Mouse (Mus musculus): ENCODE results near the gene Aco2. TPM values are rescaled to one million over a fixed set of nuclear protein-coding genes. Genes with fewer than 3 reads are reported as not detected.

Gene Aco2
- polyA plus RNA-seq, 1 experiment from 2014 or later = 165 TPM

- Histone ChIP-seq H3K4me2 (no peak overlapping the region), H3K36me3 (ENCODE audit: control insufficient read depth, insufficient read depth, low read length) (no peaks in the 10 kb centered on the region; the same call in none of the 2 replicates), H3K9ac (ENCODE audit: low read length) (no peak overlapping the region), H3K9me3 (ENCODE audit: control insufficient read depth, low read length) (no peaks in the 10 kb centered on the region), H3K27me3 (ENCODE audit: control insufficient read depth, insufficient read depth, low read length) (no peaks in the 10 kb centered on the region), H3K4me3 (ENCODE audit: low read depth, low read length) (no peak overlapping the region), H3K4me1 (ENCODE audit: control insufficient read depth, insufficient read depth, low read length) (peaks cover 11% of the 10 kb centered on the region), H3K27ac (ENCODE audit: low read depth, low read length) (no peak overlapping the region)
- ATAC-seq (ENCODE audit: low FRiP score) (no peak), DNase-seq (ENCODE audit: low spot score, missing footprints) (no peak)
- 89% methylated on average over 10 of the region's 10 CpGs for WGBS
Measured at GRCm38 (mm10) chr15:81920546-81921217, 48.6 kb downstream of the Aco2 start.

- Histone ChIP-seq H3K4me1 (ENCODE audit: control insufficient read depth, insufficient read depth, low read length) (peaks cover 11% of the 10 kb centered on the region), H3K36me3 (ENCODE audit: control insufficient read depth, insufficient read depth, low read length) (no peaks in the 10 kb centered on the region; the same call in 1 of the 2 replicates), H3K27ac (ENCODE audit: low read depth, low read length) (no peak overlapping the region), H3K4me2 (no peak overlapping the region), H3K9ac (ENCODE audit: low read length) (no peak overlapping the region), H3K27me3 (ENCODE audit: control insufficient read depth, insufficient read depth, low read length) (no peaks in the 10 kb centered on the region), H3K9me3 (ENCODE audit: control insufficient read depth, low read length) (no peaks in the 10 kb centered on the region), H3K4me3 (ENCODE audit: low read depth, low read length) (no peak overlapping the region)
- WGBS = 76% methylated on average over 5 of the region's 5 CpGs
- no peak for DNase-seq (ENCODE audit: low spot score, missing footprints)
- no peak for ATAC-seq (ENCODE audit: low FRiP score)
Measured at GRCm38 (mm10) chr15:81921255-81921654, 49.1 kb downstream of the Aco2 start.

DNA sequence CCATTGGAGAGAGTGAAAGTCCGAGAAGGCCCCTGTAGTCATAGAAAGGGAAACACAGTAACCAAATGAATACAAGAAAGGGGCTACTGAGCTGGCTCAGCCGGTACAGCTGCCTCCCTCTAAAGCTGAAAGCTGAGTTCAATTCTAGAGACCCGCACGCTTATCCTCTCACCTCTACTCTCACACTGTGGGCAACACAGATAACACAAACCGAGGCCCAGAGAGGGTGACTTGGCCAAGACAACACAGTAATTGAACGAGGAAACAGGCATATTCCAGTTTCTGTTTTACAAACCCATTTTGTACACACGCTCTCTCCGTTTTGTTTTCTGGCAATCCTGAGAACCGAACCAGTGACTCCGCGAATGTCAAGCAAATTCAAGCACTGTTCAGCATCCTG lies 52.8 kb downstream of the Aco2 start:
- no peak for DNase-seq (ENCODE audit: low spot score, missing footprints)
- peak overlapping the region; percentile 78; the same call in 1 of the 2 replicates for H3K9ac ChIP-seq (ENCODE audit: low read length)
- ATAC-seq (ENCODE audit: low FRiP score) = no peak
- no peaks in the 10 kb centered on the region for H3K9me3 ChIP-seq (ENCODE audit: control insufficient read depth, low read length)
- H3K4me3 ChIP-seq (ENCODE audit: low read depth, low read length) = peak overlapping the region; percentile 64; the same call in 1 of the 2 replicates
- no peak overlapping the region for H3K27ac ChIP-seq (ENCODE audit: low read depth, low read length)
- peak overlapping the region; percentile 97 for H3K4me2 ChIP-seq
- peaks cover 11% of the 10 kb centered on the region for H3K4me1 ChIP-seq (ENCODE audit: control insufficient read depth, insufficient read depth, low read length)
- WGBS = 87% methylated on average over 11 of the region's 11 CpGs
- no peaks in the 10 kb centered on the region for H3K27me3 ChIP-seq (ENCODE audit: control insufficient read depth, insufficient read depth, low read length)
- no peaks in the 10 kb centered on the region for H3K36me3 ChIP-seq (ENCODE audit: control insufficient read depth, insufficient read depth, low read length)

DNA sequence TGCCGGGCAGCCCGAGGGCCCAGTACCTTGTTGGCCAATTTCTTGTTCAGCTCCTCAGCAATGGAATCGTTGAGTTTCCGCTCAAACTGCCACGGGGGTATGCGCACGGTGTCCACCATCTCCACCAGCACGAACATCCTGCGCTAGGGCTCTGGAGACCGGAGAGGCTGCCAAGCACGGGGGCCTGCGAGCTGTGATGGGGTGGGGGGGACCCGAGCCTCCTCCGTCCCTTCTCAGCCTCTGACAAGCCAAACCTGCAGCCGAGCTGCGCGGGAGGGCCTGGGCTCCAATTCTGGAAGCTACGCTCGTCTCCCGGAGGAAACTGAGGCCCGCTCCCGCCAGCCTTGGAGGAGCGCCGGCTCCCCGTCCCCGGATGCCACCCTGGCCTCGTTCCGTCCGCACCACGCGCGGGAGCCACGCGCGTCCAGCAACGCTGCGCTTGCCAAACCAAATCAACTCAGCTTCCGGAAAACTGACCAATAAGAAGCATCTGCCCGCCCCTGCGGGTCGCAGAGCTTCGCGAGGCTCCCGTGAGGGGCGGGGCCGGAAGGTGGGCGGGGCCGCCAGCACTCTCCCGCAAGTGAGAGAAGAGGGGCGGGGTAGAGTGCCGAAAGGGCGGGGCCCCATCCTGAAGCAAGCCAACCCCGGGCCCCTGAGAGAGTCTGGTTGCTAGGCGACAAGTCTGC lies 53.8 kb downstream of the Aco2 start, which contains the start of gene Polr3h:
Gene Polr3h (minus strand): TSS at position 481 of the 686 bp plus-strand sequence.
- Histone ChIP-seq H3K27ac (ENCODE audit: low read depth, low read length) (peak within 1 kb of the TSS; percentile 41), H3K4me1 (ENCODE audit: control insufficient read depth, insufficient read depth, low read length) (peaks cover 11% of the 10 kb centered on the region), H3K9me3 (ENCODE audit: control insufficient read depth, low read length) (no peaks in the 10 kb centered on the region), H3K4me3 (ENCODE audit: low read depth, low read length) (peak within 1 kb of the TSS; percentile 64), H3K36me3 (ENCODE audit: control insufficient read depth, insufficient read depth, low read length) (no peaks in the 10 kb centered on the region), H3K4me2 (peak within 1 kb of the TSS; percentile 97), H3K27me3 (ENCODE audit: control insufficient read depth, insufficient read depth, low read length) (no peaks in the 10 kb centered on the region), H3K9ac (ENCODE audit: low read length) (peak within 1 kb of the TSS; percentile 78)
- ATAC-seq (ENCODE audit: low FRiP score) = peak; percentile 97
- under 1% methylated on average over 54 of the region's 54 CpGs for WGBS
- peak; percentile 100 for DNase-seq (ENCODE audit: low spot score, missing footprints)

GRCm38 (mm10) chr15:81926446-81926822 lies 54.3 kb downstream of the Aco2 start:
- Histone ChIP-seq H3K9me3 (ENCODE audit: control insufficient read depth, low read length) (no peaks in the 10 kb centered on the region), H3K27me3 (ENCODE audit: control insufficient read depth, insufficient read depth, low read length) (no peaks in the 10 kb centered on the region), H3K4me2 (peak overlapping the region; percentile 97; the same call in 1 of the 2 replicates), H3K4me3 (ENCODE audit: low read depth, low read length) (no peak overlapping the region), H3K27ac (ENCODE audit: low read depth, low read length) (peak overlapping the region; percentile 41), H3K36me3 (ENCODE audit: control insufficient read depth, insufficient read depth, low read length) (no peaks in the 10 kb centered on the region), H3K9ac (ENCODE audit: low read length) (no peak overlapping the region; the same call in 1 of the 2 replicates), H3K4me1 (ENCODE audit: control insufficient read depth, insufficient read depth, low read length) (peaks cover 11% of the 10 kb centered on the region)
- WGBS = 29% methylated on average over 9 of the region's 9 CpGs
- DNase-seq (ENCODE audit: low spot score, missing footprints) (no peak), ATAC-seq (ENCODE audit: low FRiP score) (peak; percentile 73)

DNA sequence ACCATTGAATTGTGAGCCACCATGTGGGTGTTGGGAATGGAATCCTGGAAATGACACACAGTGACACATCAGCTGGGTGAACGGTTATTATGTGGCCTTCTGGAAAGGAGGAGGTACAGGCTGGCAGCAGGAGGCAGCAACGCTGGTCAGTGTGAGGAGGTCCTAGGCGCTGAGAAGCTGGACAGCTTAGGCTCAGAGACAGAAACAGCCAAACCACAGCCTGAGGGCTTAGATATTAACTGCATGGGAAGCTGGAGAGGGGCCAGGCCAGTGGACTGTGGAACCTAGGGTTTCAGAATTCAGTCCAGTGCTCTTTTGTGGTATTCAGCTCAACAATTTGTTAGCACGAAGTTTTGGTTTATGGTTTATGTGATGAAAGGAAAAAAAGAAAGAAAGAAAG lies 55.6 kb downstream of the Aco2 start:
- H3K9ac ChIP-seq (ENCODE audit: low read length) = no peak overlapping the region
- 70% methylated on average over 4 of the region's 4 CpGs for WGBS
- no peak overlapping the region for H3K27ac ChIP-seq (ENCODE audit: low read depth, low read length)
- no peak overlapping the region for H3K4me3 ChIP-seq (ENCODE audit: low read depth, low read length)
- no peak overlapping the region for H3K4me2 ChIP-seq
- peaks cover 11% of the 10 kb centered on the region for H3K4me1 ChIP-seq (ENCODE audit: control insufficient read depth, insufficient read depth, low read length)
- DNase-seq (ENCODE audit: low spot score, missing footprints) = no peak
- no peaks in the 10 kb centered on the region for H3K27me3 ChIP-seq (ENCODE audit: control insufficient read depth, insufficient read depth, low read length)
- no peak for ATAC-seq (ENCODE audit: low FRiP score)
- H3K9me3 ChIP-seq (ENCODE audit: control insufficient read depth, low read length) = no peaks in the 10 kb centered on the region
- H3K36me3 ChIP-seq (ENCODE audit: control insufficient read depth, insufficient read depth, low read length) = no peaks in the 10 kb centered on the region

- no peak overlapping the region for H3K4me2 ChIP-seq
- no peak overlapping the region for H3K4me3 ChIP-seq (ENCODE audit: low read depth, low read length)
- 64% methylated on average over 11 of the region's 11 CpGs for WGBS
- ATAC-seq (ENCODE audit: low FRiP score) = no peak
- H3K9me3 ChIP-seq (ENCODE audit: control insufficient read depth, low read length) = no peaks in the 10 kb centered on the region
- no peak overlapping the region for H3K27ac ChIP-seq (ENCODE audit: low read depth, low read length)
- no peaks in the 10 kb centered on the region for H3K36me3 ChIP-seq (ENCODE audit: control insufficient read depth, insufficient read depth, low read length)
- no peaks in the 10 kb centered on the region for H3K27me3 ChIP-seq (ENCODE audit: control insufficient read depth, insufficient read depth, low read length)
- peaks cover 11% of the 10 kb centered on the region for H3K4me1 ChIP-seq (ENCODE audit: control insufficient read depth, insufficient read depth, low read length)
- DNase-seq (ENCODE audit: low spot score, missing footprints) = no peak
- no peak overlapping the region for H3K9ac ChIP-seq (ENCODE audit: low read length)
Measured at GRCm38 (mm10) chr15:81928277-81928676, 56.2 kb downstream of the Aco2 start.

DNA sequence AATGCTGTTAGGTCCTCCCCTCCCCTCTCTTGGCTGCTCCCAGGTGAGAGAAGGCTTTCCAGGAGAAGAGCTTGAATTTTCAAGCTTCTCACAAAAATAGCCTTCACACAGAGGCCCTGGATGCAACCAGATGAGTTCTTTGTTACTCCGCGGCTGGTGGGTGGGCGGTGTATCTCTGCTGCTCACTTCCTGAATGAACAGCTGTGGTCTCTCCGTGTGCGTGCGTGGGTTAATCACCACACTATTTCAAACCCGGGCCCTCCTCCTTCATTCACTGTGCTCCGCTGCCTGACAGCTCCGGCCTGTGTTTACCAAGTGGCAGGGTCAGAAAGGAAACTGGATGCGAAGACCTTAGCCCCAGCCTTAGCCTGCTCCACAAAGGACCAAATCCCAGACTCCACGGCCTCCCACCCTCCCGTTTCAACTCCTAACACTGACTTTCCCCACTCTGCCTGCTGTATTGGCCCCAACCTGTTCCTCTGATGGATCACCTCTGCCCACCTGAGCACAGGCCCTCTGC lies 60.9 kb downstream of the Aco2 start:
- H3K9ac ChIP-seq (ENCODE audit: low read length) = no peak overlapping the region
- no peaks in the 10 kb centered on the region for H3K27me3 ChIP-seq (ENCODE audit: control insufficient read depth, insufficient read depth, low read length)
- no peak overlapping the region for H3K4me3 ChIP-seq (ENCODE audit: low read depth, low read length)
- no peak for ATAC-seq (ENCODE audit: low FRiP score)
- no peaks in the 10 kb centered on the region for H3K36me3 ChIP-seq (ENCODE audit: control insufficient read depth, insufficient read depth, low read length)
- WGBS = 41% methylated on average over 12 of the region's 12 CpGs
- H3K27ac ChIP-seq (ENCODE audit: low read depth, low read length) = no peak overlapping the region
- peaks cover 9% of the 10 kb centered on the region; the same call in 1 of the 2 replicates for H3K4me1 ChIP-seq (ENCODE audit: control insufficient read depth, insufficient read depth, low read length)
- H3K9me3 ChIP-seq (ENCODE audit: control insufficient read depth, low read length) = no peaks in the 10 kb centered on the region
- H3K4me2 ChIP-seq = no peak overlapping the region
- DNase-seq (ENCODE audit: low spot score, missing footprints) = no peak

DNA sequence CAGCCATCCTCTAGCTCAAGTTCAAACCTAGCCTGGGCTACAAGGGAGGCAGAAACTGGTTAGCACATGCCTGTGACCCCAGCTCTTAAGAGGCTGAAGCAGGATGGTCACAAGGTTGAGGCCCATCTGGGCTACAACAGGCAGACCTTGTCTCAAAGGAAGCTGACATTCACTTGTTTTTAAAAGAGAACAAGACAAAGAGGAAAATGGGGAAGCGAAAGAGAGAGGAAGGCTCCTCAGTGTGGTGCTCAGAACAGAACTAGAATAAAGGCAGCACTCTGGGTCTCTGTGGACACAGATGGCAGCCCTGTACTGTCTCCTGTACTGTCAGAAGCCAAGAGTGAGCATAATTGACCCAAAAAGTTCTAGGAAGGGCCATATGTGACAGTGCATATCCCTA lies 61.9 kb downstream of the Aco2 start:
- no peak for DNase-seq (ENCODE audit: low spot score, missing footprints)
- H3K4me3 ChIP-seq (ENCODE audit: low read depth, low read length) = no peak overlapping the region
- 83% methylated on average over 1 of the region's 1 CpGs for WGBS
- H3K9ac ChIP-seq (ENCODE audit: low read length) = no peak overlapping the region
- H3K4me1 ChIP-seq (ENCODE audit: control insufficient read depth, insufficient read depth, low read length) = peaks cover 9% of the 10 kb centered on the region; the same call in 1 of the 2 replicates
- no peak overlapping the region for H3K4me2 ChIP-seq
- no peak overlapping the region for H3K27ac ChIP-seq (ENCODE audit: low read depth, low read length)
- H3K9me3 ChIP-seq (ENCODE audit: control insufficient read depth, low read length) = no peaks in the 10 kb centered on the region
- no peak for ATAC-seq (ENCODE audit: low FRiP score)
- H3K27me3 ChIP-seq (ENCODE audit: control insufficient read depth, insufficient read depth, low read length) = no peaks in the 10 kb centered on the region
- no peaks in the 10 kb centered on the region for H3K36me3 ChIP-seq (ENCODE audit: control insufficient read depth, insufficient read depth, low read length)
